Mouse (Mus musculus): Measurements from ENCODE around the gene Vps26c.

GRCm38 (mm10) chr16:94574718-94575094 is 48.1 kb upstream of the Vps26c start:
- TF ChIP-seq CTCF (IDR thresholded peaks at IDR 0.05; ENCODE audit: borderline replicate concordance, control insufficient read depth, extremely low read depth, insufficient read depth, low read length, poor library complexity), result no peak
- TF ChIP-seq POLR2A (IDR thresholded peaks at IDR 0.05; ENCODE audit: control insufficient read depth, extremely low read depth, insufficient read depth, low read length, poor library complexity), result no peak

All from thymus, adult 2 months (tissue).